Mouse (Mus musculus) megakaryocyte, adult 5-6 weeks (primary cell): ENCODE data around the gene Gm7075. TPM values are rescaled to one million over a fixed set of nuclear protein-coding genes. Genes with fewer than 3 reads are reported as not detected.

Experiments
- ATAC-seq: 2 replicates; pipeline ENCODE4 v1.8.0; 2016; ENCODE audit warnings: mild to moderate bottlenecking, inconsistent platforms; ENCODE audit not compliant: poor library complexity, severe bottlenecking
- total RNA-seq, 2 experiments: library from RNA; stranded (forward) in 1 of 2; stranded (reverse) in 1 of 2; fragments of 153-499, 151-499 nt in 1 of 2; fragments of 221-1000, 200-1000 nt in 1 of 2; gene quantifications; 2 replicates each; pipeline versions ENCODE4 v1.2.3 to v1.2.4; 2015 to 2017

The Gm7075 gene
- total RNA-seq, 2 experiments from 2014 or later = not detected

GRCm38 (mm10) chr10:63376303-63376702, 45.3 kb downstream of the Gm7075 start:
- ATAC-seq = no peak

Other genes starting within 250 kb of the Gm7075 start
- gene Mypn, start 217.8 kb downstream of the Gm7075 start, total RNA-seq (2015) = not detected in 2 replicates
- not detected in 2 replicates for gene Mypn, start 217.8 kb downstream of the Gm7075 start, total RNA-seq (2017)
- 182 and 199 TPM in 2 replicates for gene Herc4, start 178.0 kb downstream of the Gm7075 start, total RNA-seq (2015)
- gene Herc4, start 178.0 kb downstream of the Gm7075 start, total RNA-seq (2017) = 133 and 144 TPM in 2 replicates
- gene Sirt1, start 40.1 kb downstream of the Gm7075 start, total RNA-seq (2015) = 34.2 and 40.8 TPM in 2 replicates
- gene Sirt1, start 40.1 kb downstream of the Gm7075 start, total RNA-seq (2017) = 39.1 and 49.8 TPM in 2 replicates
- gene Dnajc12, start 39.3 kb downstream of the Gm7075 start, total RNA-seq (2015) = 5.1 and 7.1 TPM in 2 replicates
- 0.69 and 1.7 TPM in 2 replicates for gene Dnajc12, start 39.3 kb downstream of the Gm7075 start, total RNA-seq (2017)
- not detected in 2 replicates for gene Ctnna3, start 8.3 kb upstream of the Gm7075 start, total RNA-seq (2015)
- not detected in 2 replicates for gene Ctnna3, start 8.3 kb upstream of the Gm7075 start, total RNA-seq (2017)